Mouse (Mus musculus): ENCODE data around the gene Hist1h4h.
"Not testable (repeated sequence)": the region's sequence is repeated elsewhere in the genome, so short reads cannot be mapped to it uniquely, and the experiment has no call there.

Hist1h4h gene

DNA sequence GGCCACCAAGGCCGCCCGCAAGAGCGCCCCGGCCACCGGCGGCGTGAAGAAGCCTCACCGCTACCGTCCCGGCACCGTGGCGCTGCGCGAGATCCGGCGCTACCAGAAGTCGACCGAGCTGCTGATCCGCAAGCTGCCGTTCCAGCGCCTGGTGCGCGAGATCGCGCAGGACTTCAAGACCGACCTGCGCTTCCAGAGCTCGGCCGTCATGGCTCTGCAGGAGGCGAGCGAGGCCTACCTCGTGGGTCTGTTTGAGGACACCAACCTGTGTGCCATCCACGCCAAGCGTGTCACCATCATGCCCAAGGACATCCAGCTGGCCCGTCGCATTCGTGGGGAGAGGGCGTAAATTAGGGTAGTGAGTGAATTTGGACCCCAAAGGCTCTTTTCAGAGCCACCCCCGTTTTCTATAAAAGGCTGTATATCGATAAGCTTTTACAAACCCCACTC is 45.0 kb downstream of the Hist1h4h start:
- not testable (repeated sequence) for DNase-seq (ENCODE audit: extremely low spot score, low spot score)

- DNase-seq (ENCODE audit: extremely low spot score, low spot score): peak; percentile 52
Measured at GRCm38 (mm10) chr13:23576351-23576881, 45.6 kb downstream of the Hist1h4h start.

GRCm38 (mm10) chr13:23576906-23577639 is 46.2 kb downstream of the Hist1h4h start:
- no peak for DNase-seq (ENCODE audit: extremely low spot score, low spot score)

- DNase-seq (ENCODE audit: extremely low spot score, low spot score): no peak
Measured at GRCm38 (mm10) chr13:23577835-23578234, 47.0 kb downstream of the Hist1h4h start.

Measured in neural tube, embryonic 10.5 days (tissue).